Comparison of ENCODE assay signal across 9 mouse cellular contexts in the genomic region with DNA sequence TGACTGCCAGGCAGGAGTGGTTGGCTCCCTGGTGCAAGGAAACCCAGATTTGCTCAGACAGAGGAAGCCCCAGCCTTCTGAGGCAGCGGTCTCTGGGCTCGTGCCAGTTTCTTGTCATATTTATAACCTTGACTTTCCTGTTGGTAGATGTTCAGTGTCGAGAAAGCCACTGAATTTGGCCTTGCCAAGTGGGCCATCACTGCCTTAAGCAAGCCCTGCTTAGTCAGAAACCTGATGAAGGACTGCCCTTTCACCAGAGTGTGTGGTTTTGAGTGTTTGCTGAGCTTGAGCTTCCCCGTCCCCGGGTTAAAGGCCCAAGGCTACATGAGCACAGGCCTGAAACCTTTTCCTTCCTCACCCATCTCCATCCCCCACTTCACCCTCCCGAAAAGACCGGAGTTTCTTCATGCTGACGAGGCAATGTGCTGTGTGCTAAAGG.
A peak's percentile ranks its signal among the peaks of the same experiment; 100 is the strongest.
DNase-seq lines count a peak whose midpoint lies in the region; ATAC-seq and TF ChIP-seq lines count a peak whose summit lies in the region.
"Had no signal": no experiment of that assay in that cellular context is flagged by ENCODE, and none has a peak within 500 bp of the region (broad histone marks: within the 10 kb centered on the region; RNA-seq: fewer than 3 reads in every experiment).

No protein-coding gene starts in this region.

- 74% methylated on average over 8 of the region's 8 CpGs for WGBS in limb, embryonic 14.5 days
- WGBS in limb, embryonic 10.5 days: 83% methylated on average over 8 of the region's 8 CpGs
- 53% methylated on average over 8 of the region's 8 CpGs for WGBS in heart, embryonic 14.5 days
- WGBS in liver, embryonic 15.5 days (ENCODE audit: insufficient replicate concordance): 35% methylated on average over 8 of the region's 8 CpGs
- WGBS in stomach, embryonic 16.5 days: 66% methylated on average over 8 of the region's 8 CpGs

- no peak overlapping the region for H3K27ac ChIP-seq in limb, embryonic 14.5 days (replicated peaks; ENCODE audit: low read depth, low read length)
- H3K27ac ChIP-seq in limb, embryonic 10.5 days: no peak overlapping the region
- H3K27ac ChIP-seq in heart, embryonic 14.5 days (replicated peaks in 1 of 2; ENCODE audit: control insufficient read depth in 1 of 2, insufficient read depth in 1 of 2, low read depth in 2 of 2, low read length in 2 of 2): peak overlapping the region; percentile 30 to 40
- peak overlapping the region; percentile 45; the same call in 1 of the 2 replicates for H3K27ac ChIP-seq in liver, embryonic 15.5 days (replicated peaks)
- peak overlapping the region; percentile 14; the same call in 1 of the 2 replicates for H3K27ac ChIP-seq in stomach, embryonic 16.5 days (ENCODE audit: low read length)

- H3K36me3 ChIP-seq in limb, embryonic 14.5 days (ENCODE audit: control insufficient read depth, insufficient read depth, low read length): peaks cover 3% of the 10 kb centered on the region; the same call in 1 of the 2 replicates
- peaks cover 17% of the 10 kb centered on the region; the same call in 1 of the 2 replicates for H3K36me3 ChIP-seq in limb, embryonic 10.5 days
- H3K36me3 ChIP-seq in heart, embryonic 14.5 days (ENCODE audit: control insufficient read depth, insufficient read depth, low read length): peaks cover 47% of the 10 kb centered on the region
- H3K36me3 ChIP-seq in liver, embryonic 15.5 days (replicated peaks): no peaks in the 10 kb centered on the region
- no peaks in the 10 kb centered on the region for H3K36me3 ChIP-seq in stomach, embryonic 16.5 days (ENCODE audit: control insufficient read depth, insufficient read depth, low read length)

- no peak overlapping the region for H3K4me3 ChIP-seq in limb, embryonic 14.5 days (replicated peaks; ENCODE audit: low read length)
- no peak overlapping the region for H3K4me3 ChIP-seq in limb, embryonic 10.5 days
- no peak overlapping the region for H3K4me3 ChIP-seq in heart, embryonic 14.5 days (ENCODE audit: control insufficient read depth in 1 of 2, insufficient read depth in 1 of 2, low read depth in 1 of 2, low read length in 2 of 2)
- H3K4me3 ChIP-seq in liver, embryonic 15.5 days (replicated peaks): no peak overlapping the region
- no peak overlapping the region for H3K4me3 ChIP-seq in stomach, embryonic 16.5 days (replicated peaks; ENCODE audit: low read length)

- DNase-seq in limb, embryonic 14.5 days (ENCODE audit: low spot score): peak; percentile 38
- no peak for DNase-seq in limb, embryonic 10.5 days (ENCODE audit: low spot score)
- no peak for DNase-seq in layer of hippocampus, adult 9-11 months
- DNase-seq in layer of hippocampus, adult 9-10 months (ENCODE audit: low spot score): no peak

- H3K4me1 ChIP-seq in limb, embryonic 14.5 days (ENCODE audit: control insufficient read depth, insufficient read depth, low read length): no peaks in the 10 kb centered on the region
- H3K4me1 ChIP-seq in limb, embryonic 10.5 days: no peaks in the 10 kb centered on the region
- H3K4me1 ChIP-seq in heart, embryonic 14.5 days (ENCODE audit: control insufficient read depth in 2 of 2, insufficient read depth in 2 of 2, low read length in 2 of 2): peaks cover 4 to 18% of the 10 kb centered on the region in 2 experiments
- H3K4me1 ChIP-seq in liver, embryonic 15.5 days (replicated peaks): peaks cover 18% of the 10 kb centered on the region
- H3K4me1 ChIP-seq in stomach, embryonic 16.5 days (ENCODE audit: control insufficient read depth, insufficient read depth, low read length): no peaks in the 10 kb centered on the region

- ATAC-seq in limb, embryonic 14.5 days (ENCODE audit: low FRiP score, low read depth): no peak
- ATAC-seq in heart, embryonic 14.5 days (ENCODE audit: insufficient number of reproducible peaks, insufficient read depth, low FRiP score, low read depth): no peak
- peak; percentile 41; the same call in 1 of the 2 replicates for ATAC-seq in liver, embryonic 15.5 days (ENCODE audit: insufficient read depth)
- no peak for ATAC-seq in stomach, embryonic 16.5 days (ENCODE audit: insufficient read depth, low FRiP score)
- no peak for ATAC-seq in frontal cortex, adult (ENCODE audit: low TSS enrichment)

- no peaks in the 10 kb centered on the region for H3K9me3 ChIP-seq in limb, embryonic 14.5 days (ENCODE audit: control insufficient read depth, low read length)
- H3K9me3 ChIP-seq in limb, embryonic 10.5 days (replicated peaks): no peaks in the 10 kb centered on the region
- no peaks in the 10 kb centered on the region for H3K9me3 ChIP-seq in heart, embryonic 14.5 days (ENCODE audit: control insufficient read depth, low read length)
- no peaks in the 10 kb centered on the region for H3K9me3 ChIP-seq in liver, embryonic 15.5 days (replicated peaks)
- no peaks in the 10 kb centered on the region for H3K9me3 ChIP-seq in stomach, embryonic 16.5 days (replicated peaks; ENCODE audit: control insufficient read depth, low read length)
- H3K9me3 ChIP-seq: G1E had no signal

- no peaks in the 10 kb centered on the region for H3K27me3 ChIP-seq in limb, embryonic 14.5 days (ENCODE audit: control insufficient read depth, insufficient read depth, low read length)
- no peaks in the 10 kb centered on the region for H3K27me3 ChIP-seq in limb, embryonic 10.5 days (ENCODE audit: low read depth, poor library complexity, severe bottlenecking)
- no peaks in the 10 kb centered on the region for H3K27me3 ChIP-seq in heart, embryonic 14.5 days (ENCODE audit: control insufficient read depth, insufficient read depth, low read length)
- H3K27me3 ChIP-seq in liver, embryonic 15.5 days: no peaks in the 10 kb centered on the region
- no peaks in the 10 kb centered on the region for H3K27me3 ChIP-seq in stomach, embryonic 16.5 days (ENCODE audit: control insufficient read depth, insufficient read depth, low read length)

- TF ChIP-seq POLR2A in limb, embryonic 14.5 days (IDR thresholded peaks at IDR 0.05; ENCODE audit: borderline replicate concordance, extremely low read depth, insufficient read depth, insufficient read length): no peak

- no peak overlapping the region for H3K9ac ChIP-seq in limb, embryonic 14.5 days (ENCODE audit: low read depth, low read length, severe bottlenecking)
- no peak overlapping the region for H3K9ac ChIP-seq in heart, embryonic 14.5 days (ENCODE audit: low read length)
- H3K9ac ChIP-seq in liver, embryonic 15.5 days: no peak overlapping the region
- H3K9ac ChIP-seq in stomach, embryonic 16.5 days (ENCODE audit: low read length): no peak overlapping the region

- H3K4me2 ChIP-seq in limb, embryonic 14.5 days (replicated peaks; ENCODE audit: low read depth, low read length, severe bottlenecking): no peak overlapping the region
- no peak overlapping the region for H3K4me2 ChIP-seq in heart, embryonic 14.5 days (ENCODE audit: low read length)
- no peak overlapping the region for H3K4me2 ChIP-seq in liver, embryonic 15.5 days
- H3K4me2 ChIP-seq in stomach, embryonic 16.5 days (ENCODE audit: low read depth, low read length): no peak overlapping the region

Comparison
In these comparisons a context has a peak if more than half of its experiments do, and no peak if none do; other contexts are left out.
1. H3K27ac ChIP-seq: peak in heart, embryonic 14.5 days (2 of 2), liver, embryonic 15.5 days (single experiment) and stomach, embryonic 16.5 days (single experiment); none in limb, embryonic 14.5 days (single experiment) and limb, embryonic 10.5 days (single experiment).